Mouse (Mus musculus): ENCODE measurements around the gene Syt2.

DNA sequence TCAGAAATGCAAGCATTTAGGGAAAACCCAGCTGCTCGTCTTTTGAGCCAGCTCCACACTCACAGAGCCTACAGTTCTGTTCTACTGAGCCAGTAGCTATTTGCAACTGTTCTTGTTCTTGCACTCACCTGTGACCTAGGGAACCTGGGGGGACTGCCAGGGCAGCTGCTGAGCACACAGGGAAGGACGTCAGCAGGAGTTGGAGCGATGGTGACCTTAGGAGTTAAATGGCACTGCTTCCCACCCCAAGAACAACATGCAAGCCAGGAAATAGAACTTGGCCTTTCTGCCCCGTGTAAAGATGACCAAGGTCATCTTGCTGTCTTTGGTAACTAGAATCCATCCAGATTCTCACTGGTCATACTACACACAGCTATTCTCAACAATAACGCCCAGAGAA is 114.2 kb downstream of the Syt2 start:
- TF ChIP-seq EP300 (IDR thresholded peaks at IDR 0.05; ENCODE audit: low read depth) (no peak), CTCF (IDR thresholded peaks at IDR 0.05; ENCODE audit: low read depth) (no peak)

Measured in liver, embryonic 14.5 days (tissue).